Mouse (Mus musculus) liver, embryonic 11.5 days (tissue): ENCODE measurements around the gene Zfp281. TPM values are rescaled to one million over a fixed set of nuclear protein-coding genes. Genes with fewer than 3 reads are reported as not detected.

Source experiments
- polyA plus RNA-seq: library from polyadenylated mRNA; unstranded; fragments of >200 nt; fragmentation: Nextera tagmentation; extraction: Ambion mirVana; gene quantifications from 2 replicates; pipeline ENCODE4 v1.2.1, GENCODE M21; 2014

Zfp281 gene
- polyA plus RNA-seq, 1 experiment from 2014 or later = 19.3 TPM

Other genes with a start within 250 kb of the Zfp281 start
- 9.4 and 11.5 TPM in 2 replicates for gene Ddx59, start 209.6 kb upstream of the Zfp281 start, polyA plus RNA-seq
- gene Kif14, start 158.6 kb upstream of the Zfp281 start, polyA plus RNA-seq = 9.3 and 11.3 TPM in 2 replicates